Mouse (Mus musculus) myocyte (in vitro differentiated cells): ENCODE data around the gene Tcf25.

ENCODE experiments used
- MAX ChIP-seq: IDR thresholded peaks from one replicate; pipeline ENCODE4 v1.6.1; 2011; ENCODE audit warnings: low read depth, mild to moderate bottlenecking, control low read depth
- MYOD1 ChIP-seq, 3 experiments: IDR thresholded peaks; one replicate each; pipeline ENCODE4 v1.6.1; 2011; ENCODE audit warnings: control low read depth in 2 of 3, low read depth in 2 of 3, mild to moderate bottlenecking in 2 of 3, moderate library complexity in 1 of 3; ENCODE audit not compliant: insufficient read length in 2 of 3, control insufficient read depth in 1 of 3
- MYOG ChIP-seq, 3 experiments: IDR thresholded peaks; one replicate each; pipeline ENCODE4 v1.6.1; 2011; ENCODE audit warnings: control low read depth in 2 of 3, low read depth in 2 of 3, mild to moderate bottlenecking in 2 of 3; ENCODE audit not compliant: insufficient read length in 2 of 3, control insufficient read depth in 1 of 3, insufficient read depth in 1 of 3
- POLR2AphosphoS2 ChIP-seq: IDR thresholded peaks from one replicate; pipeline ENCODE4 v1.6.1; 2011; ENCODE audit warnings: low read depth, control low read depth; ENCODE audit not compliant: insufficient read length
- SRF ChIP-seq: IDR thresholded peaks from one replicate; pipeline ENCODE4 v1.6.1; 2011; ENCODE audit warnings: low read depth; ENCODE audit not compliant: control insufficient read depth, insufficient read length
- USF1 ChIP-seq: IDR thresholded peaks from one replicate; pipeline ENCODE4 v1.6.1; 2011; ENCODE audit warnings: low read depth, mild to moderate bottlenecking, control low read depth, moderate library complexity

DNA sequence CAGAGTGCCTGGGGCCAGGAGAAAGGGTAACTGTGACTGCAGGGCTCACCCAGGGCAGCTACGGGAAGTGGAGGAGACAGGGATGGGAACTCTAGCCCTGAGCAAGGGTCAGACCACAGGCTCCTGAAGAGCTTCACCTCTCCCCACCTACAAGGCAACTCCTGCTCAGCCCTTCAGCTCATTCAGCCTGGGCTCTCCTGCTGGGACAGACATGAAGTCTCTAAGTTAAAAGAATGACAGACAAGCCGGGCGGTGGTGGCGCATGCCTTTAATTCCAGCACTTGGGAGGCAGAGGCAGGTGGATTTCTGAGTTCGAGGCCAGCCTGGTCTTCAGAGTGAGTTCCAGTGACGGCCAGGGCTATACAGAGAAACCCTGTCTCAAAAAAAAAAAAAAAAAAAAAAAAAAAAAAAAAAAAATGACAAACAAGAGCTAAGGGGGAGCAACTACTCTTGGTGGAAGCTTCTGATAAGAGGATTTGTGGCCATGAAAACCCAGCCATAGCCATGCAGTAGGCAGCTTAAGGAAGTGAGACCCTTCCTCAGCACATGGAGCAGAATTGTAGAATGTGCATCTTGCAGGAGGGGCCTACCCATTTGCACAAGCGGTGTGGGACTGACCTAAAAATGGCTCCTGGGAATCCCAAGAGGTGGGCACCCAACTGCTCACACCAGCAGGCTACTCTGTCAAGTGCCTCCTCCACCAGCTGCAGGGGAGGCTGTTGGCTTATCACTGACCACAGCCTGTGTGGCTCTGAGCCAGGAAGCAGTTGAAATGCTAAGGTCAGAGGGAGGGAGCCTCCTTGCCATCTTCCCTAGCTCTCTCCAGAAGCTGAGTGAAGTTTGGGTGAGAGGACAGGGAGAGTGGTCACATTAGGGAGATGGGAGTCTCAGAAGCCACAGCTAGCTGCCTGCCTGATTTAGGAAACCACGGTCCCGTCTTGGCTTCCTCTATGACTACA lies 35.3 kb downstream of the Tcf25 start:
- TF ChIP-seq POLR2AphosphoS2 = no peak
- TF ChIP-seq MYOG (IDR thresholded peaks at IDR 0.05; ENCODE audit: control insufficient read depth in 1 of 3, insufficient read depth in 1 of 3, insufficient read length in 2 of 3, low read depth in 2 of 3) = peak; percentile 39 to 92 (median 84)
- TF ChIP-seq MAX = no peak
- TF ChIP-seq SRF = no peak
- no peak for TF ChIP-seq USF1
- TF ChIP-seq MYOD1 (IDR thresholded peaks at IDR 0.05; ENCODE audit: control insufficient read depth in 1 of 3, insufficient read length in 2 of 3, low read depth in 2 of 3) = peak; percentile 20 to 91 (median 75)
